Mouse (Mus musculus) ovary, postnatal 36 days (tissue): Measurements from ENCODE around the gene Palm3.
A peak's percentile ranks its signal among the peaks of the same experiment; 100 is the strongest.
"Not testable (repeated sequence)": the region's sequence is repeated elsewhere in the genome, so short reads cannot be mapped to it uniquely, and the experiment has no call there.

ENCODE experiments used
- DNase-seq: peaks from one replicate; pipeline ENCODE4 v3.0.0; 2022; ENCODE audit warnings: low spot score, mixed read lengths

Palm3 gene

DNA sequence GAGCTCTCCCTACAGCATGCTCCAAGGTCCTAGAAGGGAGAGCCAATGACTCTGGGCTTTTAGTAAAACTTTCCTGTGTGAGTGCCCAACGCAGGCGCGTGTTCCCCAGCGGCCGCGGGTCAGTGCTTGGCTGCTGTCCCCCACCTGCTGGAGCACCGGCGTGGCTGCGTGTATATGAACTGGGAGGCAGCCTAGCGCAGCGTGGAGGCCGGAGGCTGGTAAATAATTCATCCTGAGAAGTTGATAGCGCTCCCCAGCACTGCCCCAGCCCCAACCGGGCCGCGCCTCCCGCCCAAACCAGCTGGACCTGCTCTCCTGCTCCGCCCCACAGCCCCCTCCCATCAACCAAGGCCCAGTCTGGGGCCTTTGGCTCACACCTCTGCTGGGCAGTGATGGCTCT, at the start of gene Palm3:
Gene Palm3, plus strand, starts transcription at position 376 of the 400 bp plus-strand sequence.
- DNase-seq: no peak

- no peak for DNase-seq
Measured at GRCm38 (mm10) chr8:83971661-83972060, 49.6 kb upstream of the Palm3 start.

DNA sequence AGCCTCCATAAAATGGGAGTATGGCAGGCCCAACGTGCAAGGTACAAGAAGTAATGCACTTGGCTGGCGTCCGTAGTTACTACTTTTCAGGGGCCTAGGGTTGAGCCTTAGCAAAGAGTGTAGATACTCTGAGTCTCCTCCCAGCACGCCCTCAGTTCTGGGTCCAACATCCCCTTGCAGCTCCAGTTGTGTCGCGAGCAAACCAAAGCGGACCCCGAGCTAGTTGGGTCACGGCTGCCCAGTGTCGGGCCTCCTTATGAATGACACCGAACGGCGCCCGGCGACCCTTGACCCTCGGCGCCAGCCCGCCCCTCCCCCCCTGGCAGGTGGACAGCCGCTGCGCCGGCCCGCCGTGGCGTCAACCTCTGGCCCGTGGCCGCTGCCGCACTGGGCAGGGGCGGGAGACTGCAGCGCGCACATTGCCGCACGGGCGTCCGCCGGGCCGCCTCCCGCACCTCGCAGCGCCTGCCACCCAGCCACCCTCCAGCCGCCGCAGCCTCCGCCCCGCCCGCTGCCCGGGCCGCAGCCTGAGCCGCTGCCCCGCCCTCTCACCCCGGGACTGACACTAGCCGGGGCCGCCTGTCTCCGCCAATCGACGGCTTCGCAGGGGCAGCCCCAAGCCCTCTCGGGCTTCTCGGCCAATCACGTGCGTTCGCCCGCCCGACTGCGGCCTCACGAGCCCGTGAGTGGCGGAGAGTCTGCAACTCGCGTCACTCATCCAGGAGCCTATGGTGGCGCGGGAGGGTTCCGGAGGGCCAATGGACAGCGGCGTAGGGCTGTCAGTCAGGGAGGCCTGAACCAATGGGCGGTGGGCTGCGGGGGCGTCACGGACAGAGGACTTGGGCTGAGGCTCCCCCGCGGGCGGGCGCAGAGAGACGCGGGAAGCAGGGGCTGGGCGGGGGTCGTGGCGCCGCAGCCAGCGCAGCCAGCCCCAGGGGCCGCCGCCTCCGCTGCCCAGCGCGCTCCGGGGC, 48.8 kb upstream of the Palm3 start, which contains the start of gene Prkaca:
Gene Prkaca, plus strand, starts transcription at position 844 of the 971 bp plus-strand sequence.
- DNase-seq: peak; percentile 98

DNA sequence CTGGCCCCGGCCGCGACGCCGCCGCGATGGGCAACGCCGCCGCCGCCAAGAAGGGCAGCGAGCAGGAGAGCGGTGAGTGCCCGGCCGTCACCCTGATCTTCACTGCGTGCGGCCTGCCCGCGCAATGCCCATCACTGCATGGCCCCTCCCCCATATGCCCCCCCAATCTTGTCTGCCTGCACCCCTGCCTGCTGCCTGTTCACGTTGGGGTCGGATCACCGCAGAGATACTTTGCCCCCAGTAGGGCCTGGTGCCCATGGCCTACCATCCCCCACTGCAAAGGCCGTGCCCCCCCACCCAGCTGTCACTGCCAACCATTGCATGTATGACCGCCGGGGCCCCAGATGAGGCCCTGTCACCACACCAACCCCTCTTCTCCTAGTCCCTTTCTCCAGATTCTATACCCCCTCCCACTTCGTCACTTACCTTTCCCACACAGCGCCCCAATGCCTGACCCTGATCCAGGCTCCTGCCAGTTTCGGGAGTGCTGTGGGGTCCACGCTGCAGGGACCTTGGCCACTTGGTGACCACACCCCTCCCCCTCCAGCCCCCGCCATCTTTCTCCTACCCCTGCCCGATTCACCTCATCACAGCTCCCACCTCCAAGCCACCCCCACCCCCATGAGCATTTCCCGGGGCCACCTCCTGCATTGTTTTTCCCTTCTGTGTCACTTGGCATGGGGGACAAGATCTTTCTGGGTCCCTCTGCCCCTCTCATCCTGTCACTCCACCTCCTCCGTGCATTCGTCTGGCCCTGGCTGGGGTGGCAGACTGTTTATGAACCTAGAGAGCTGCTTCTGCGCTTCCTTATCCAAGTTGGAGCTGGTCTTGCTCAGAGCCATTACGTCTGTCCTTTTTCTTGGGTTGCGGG, 47.9 kb upstream of the Palm3 start:
- peak; percentile 25 for DNase-seq

DNA sequence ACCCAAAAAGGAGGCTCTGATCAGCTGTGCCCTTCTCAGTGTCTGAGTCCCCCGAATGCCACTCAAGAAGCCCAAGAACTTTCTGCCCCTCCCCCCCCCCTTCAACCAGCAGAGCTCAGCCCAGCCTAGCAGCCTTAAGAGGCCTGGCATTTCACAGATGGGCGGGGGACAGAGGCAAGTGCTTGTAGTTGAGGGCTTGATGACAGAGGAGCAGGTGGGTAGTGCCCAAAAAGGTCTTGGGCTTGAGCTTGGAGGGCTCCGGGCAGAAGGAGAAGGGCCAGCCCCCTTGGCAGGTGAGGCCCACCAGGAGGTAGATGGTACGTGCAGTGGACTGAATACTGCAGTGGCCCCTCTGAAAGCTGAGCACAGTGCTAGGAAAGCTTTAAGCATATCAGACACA, 46.8 kb upstream of the Palm3 start:
- DNase-seq: no peak

DNA sequence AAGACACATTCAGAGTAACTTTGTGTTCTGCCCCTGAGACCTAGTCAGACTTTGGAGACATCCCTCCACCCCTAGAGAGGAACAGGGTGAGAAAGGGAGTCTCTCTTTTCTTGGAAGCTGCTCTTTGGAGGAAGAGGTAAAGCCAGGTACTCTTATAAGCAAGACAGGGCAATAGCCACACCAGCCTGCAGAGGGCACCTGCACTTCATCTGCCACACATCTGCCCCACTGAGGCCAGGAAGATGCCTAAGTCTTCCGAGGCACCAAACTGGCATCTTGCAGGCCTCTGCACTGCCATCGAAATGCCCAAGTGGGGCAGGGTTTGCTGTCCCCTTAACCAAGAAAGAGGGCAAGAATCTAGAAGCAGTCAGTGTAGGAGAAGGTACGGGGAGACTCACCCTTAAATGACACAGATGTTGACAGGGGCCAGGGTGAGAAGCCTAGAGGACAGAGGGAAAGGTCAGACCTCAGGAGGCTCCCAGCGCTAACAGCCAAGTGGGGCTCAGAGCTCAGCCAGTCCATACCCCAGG, 45.1 kb upstream of the Palm3 start:
- no peak for DNase-seq

DNA sequence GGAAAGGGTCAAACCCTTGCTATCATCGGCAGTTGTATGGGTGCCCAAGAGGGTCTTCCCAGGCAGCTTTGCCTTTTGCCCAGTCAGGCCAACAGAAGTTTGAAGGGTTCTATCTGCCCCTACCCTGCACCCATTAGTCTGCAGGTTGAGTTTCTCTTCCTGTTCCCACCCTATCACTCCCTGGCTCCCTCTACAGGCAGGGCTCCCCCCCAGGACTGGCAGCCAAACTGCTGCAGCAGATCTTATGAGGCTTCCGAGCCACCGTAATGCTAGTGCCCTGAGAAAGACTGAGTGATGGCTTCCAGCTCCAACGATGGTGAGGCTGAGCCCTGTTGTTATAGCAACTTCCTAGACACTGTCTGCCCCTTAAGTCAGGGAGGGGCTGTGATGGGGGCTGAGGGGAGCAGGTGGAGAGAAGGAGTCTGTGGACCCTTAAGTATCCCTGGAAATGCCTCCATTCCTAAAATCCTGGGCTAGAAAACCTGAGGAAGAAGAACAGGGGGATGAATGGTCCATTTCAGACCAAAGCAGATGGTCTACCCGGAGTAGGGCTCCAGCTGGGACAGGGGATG, 44.4 kb upstream of the Palm3 start:
- DNase-seq: no peak

GRCm38 (mm10) chr8:83977646-83978045, 43.6 kb upstream of the Palm3 start:
- DNase-seq: no peak

DNA sequence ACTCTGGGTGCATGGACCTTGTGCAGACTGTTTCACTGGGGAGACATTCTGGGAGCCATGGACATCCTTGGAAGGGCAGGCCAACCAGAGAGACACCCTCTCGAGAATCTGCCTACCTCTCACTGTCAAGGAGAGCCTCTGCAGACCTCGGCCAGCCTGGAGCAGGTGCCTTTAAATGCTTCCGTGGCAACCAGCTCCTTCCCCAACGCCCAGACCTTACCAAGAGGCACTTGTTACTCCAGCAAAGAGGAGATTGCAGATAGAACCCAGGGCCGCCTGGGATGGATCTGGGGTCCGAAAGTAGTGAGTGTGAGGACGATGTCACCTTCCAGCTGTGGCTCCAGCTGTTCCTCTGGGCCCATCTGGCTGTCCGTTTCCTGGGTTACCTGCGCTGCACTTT, 43.1 kb upstream of the Palm3 start:
- no peak for DNase-seq

- DNase-seq: no peak
Measured at GRCm38 (mm10) chr8:83980250-83980649, 41.0 kb upstream of the Palm3 start.

GRCm38 (mm10) chr8:83980845-83981244, 40.4 kb upstream of the Palm3 start:
- DNase-seq: no peak

DNA sequence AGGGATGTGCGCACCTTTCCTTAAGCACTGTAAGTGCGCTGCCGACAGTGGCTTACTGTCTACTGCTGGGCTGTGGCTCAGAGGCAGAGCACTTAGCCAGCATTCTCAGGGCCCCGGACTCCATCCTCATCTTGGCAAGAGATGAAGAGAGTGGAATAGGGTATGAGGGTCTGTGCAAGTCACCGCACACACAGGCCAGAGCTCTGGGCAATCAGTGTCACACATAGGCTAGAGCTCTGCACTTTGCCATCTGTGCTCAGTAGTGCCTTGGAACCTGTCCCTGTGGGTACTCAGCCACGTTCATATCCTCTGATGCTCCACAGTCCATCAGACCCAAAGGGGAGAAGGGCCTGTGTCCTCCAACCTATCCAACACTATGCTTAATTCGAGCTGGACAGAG, 39.7 kb upstream of the Palm3 start:
- DNase-seq: no peak

DNA sequence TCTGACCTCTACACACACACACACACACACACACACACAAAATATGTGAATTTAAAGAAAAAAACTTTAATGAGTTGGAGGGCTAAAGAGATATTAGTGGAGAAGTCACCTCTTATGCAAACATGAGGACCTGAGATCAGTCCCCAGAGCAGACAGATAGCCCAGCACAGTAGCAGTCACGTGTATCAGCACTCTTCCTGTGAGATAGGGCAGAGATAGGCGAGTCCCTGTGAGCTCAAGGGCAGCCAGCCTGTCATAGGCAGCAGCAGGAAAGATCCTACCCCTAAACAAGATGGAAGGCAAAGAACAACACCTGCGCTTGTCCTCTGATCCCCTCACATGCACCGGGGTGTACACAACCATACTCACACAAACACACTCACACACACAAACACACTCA, 38.8 kb upstream of the Palm3 start:
- no peak for DNase-seq

- not testable (repeated sequence) for DNase-seq
Measured at GRCm38 (mm10) chr8:83983222-83983621, 38.0 kb upstream of the Palm3 start.

DNA sequence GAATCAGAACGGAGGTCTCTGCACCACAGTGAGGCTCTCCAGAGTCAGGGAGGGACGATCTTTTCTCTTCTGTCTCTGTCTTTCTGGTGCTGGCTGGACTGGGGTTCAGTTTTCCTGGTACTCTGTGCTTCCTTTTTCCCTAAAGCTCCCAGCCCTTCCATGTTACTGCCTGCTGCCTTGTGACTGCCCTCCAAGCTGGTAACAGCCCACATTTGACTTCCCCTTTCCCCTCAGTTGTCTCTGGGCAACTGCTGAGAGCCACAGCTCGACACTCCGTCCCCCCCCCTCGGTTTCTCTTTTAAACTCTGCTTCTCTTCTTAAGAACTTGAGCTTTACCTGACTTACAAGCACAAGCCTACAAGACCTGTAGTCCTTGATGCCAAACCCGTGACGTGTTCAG, 32.0 kb upstream of the Palm3 start:
- DNase-seq: no peak

- no peak for DNase-seq
Measured at GRCm38 (mm10) chr8:83990170-83990569, 31.1 kb upstream of the Palm3 start.

DNA sequence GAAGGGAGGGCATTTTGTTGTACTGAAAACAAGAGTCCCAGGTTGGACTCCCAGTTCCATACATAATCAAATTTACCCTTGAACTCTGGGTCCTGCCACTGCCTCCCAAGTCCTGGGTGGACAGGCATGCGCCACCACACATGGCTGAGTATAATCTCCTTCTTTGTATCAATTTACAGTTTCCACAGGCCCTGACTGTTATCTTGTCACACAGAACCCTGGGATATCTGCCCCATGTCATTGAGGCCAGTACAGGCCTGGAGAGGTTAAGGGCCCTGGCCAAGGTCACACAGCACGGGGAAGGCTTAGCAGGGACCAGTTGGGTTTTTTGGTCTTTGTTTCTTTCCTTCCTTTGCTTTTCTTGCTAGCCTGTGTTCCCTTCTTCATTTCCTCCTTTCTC, 28.8 kb upstream of the Palm3 start:
- no peak for DNase-seq

- no peak for DNase-seq
Measured at GRCm38 (mm10) chr8:83994030-83994429, 27.2 kb upstream of the Palm3 start.

DNA sequence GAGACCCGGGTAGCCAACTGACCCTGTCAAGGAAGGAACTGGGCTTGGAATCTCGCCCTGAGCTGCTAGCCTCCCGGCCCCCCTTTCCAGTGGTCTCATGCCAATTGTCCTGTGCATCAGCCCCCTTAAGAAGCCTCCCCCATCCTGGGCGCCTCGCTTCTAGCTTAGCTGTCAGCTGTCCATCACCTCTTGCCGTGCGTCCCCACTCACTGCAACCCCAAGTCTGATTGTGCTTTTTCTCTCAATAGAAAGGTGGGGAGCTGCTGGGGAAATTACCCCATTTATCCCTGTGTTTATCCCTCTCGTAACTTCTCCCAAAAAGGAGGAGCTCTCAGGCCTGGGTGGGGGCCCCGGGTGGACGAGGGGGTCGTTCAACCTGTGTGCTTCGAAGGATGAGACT, 25.3 kb upstream of the Palm3 start:
- DNase-seq: no peak

DNA sequence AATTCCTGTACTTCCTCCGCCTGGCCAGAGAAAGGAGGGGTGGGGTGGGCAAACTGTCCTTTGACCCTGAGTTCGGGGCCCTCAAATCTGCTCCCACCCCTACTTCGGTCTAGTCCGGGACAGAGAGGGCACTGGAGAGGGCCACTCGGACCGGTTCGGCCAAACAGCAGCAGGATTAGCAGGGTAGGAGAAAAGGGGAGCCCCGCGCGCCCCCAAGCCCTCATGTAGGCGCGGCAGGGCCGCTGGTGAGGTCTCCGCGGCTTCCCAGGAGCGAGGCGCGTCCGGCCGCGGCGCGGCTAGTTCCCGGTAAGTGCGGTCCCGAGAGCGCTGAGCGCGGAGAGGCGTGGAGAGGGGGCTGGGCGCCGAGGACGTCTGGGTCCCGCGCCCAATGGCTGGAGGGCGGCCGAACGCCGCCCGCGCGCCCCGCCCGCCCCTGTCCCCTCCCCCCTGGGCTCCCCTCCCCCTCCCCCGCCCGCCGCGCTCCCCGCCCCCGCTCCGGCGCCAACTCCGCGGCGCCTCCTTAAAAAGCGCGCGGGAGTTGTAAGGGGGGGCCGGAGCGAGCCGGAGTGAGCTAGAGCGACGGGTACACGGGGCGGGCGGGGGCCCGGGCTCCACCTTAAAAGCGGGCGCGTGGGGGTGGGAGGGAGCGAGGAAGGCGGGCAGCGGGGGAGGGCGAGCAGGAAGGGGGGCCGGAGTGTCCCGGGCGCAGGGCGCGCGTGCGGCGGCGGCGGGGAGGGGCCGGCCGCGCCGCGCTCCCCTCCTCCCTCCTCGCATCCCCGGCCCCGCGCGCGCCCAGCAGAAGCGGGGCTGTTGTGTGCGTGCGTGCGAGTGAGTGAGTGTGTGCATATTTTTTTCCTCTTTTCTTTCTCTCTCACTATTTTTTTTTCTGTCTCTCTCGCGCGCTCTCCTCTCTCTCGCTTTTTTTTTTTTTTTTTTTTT, 24.4 kb upstream of the Palm3 start:
- peak; percentile 89 for DNase-seq
